Mouse (Mus musculus) neural tube, embryonic 13.5 days (tissue): Measurements from ENCODE around the gene Gpr75. TPM values are rescaled to one million over a fixed set of nuclear protein-coding genes. Genes with fewer than 3 reads are reported as not detected.

Experiments
- polyA plus RNA-seq: library from polyadenylated mRNA; unstranded; fragments of >200 nt; fragmentation: Nextera tagmentation; extraction: Ambion mirVana; gene quantifications from 2 replicates; pipeline ENCODE4 v1.2.1, GENCODE M21; 2015

Gpr75 gene
- polyA plus RNA-seq, 1 experiment from 2014 or later = 5.1 TPM

Other genes with a start within 250 kb of the Gpr75 start
- 35.9 and 37.9 TPM in 2 replicates for gene Acyp2, start 235.8 kb upstream of the Gpr75 start, polyA plus RNA-seq
- 16.7 and 18.9 TPM in 2 replicates for gene Psme4, start 113.6 kb upstream of the Gpr75 start, polyA plus RNA-seq
- 28.5 and 31.4 TPM in 2 replicates for gene Asb3, start 58 bp downstream of the Gpr75 start, polyA plus RNA-seq
- gene Erlec1, start 69.0 kb downstream of the Gpr75 start, polyA plus RNA-seq = 12.0 and 12.6 TPM in 2 replicates
- gene Chac2, start 101.0 kb downstream of the Gpr75 start, polyA plus RNA-seq = 25.7 and 31.0 TPM in 2 replicates